Mouse (Mus musculus) midbrain, embryonic 12.5 days (tissue): ENCODE data around the gene Csad. TPM values are rescaled to one million over a fixed set of nuclear protein-coding genes. Genes with fewer than 3 reads are reported as not detected.
"Not testable (repeated sequence)": the region's sequence is repeated elsewhere in the genome, so short reads cannot be mapped to it uniquely, and the experiment has no call there.

Source experiments
- ATAC-seq: fragments of 200-750 bp; cut with Nextera tagmentation; 2 replicates; pipeline ENCODE4 v1.8.0; 2017; ENCODE audit warnings: low read depth, moderate TSS enrichment, moderate library complexity; ENCODE audit not compliant: low FRiP score
- H3K27ac ChIP-seq: fragments of 300-500 bp; sonication (generic); replicated peaks from 2 replicates; pipeline ENCODE4 v1.5.1; 2016; ENCODE audit warnings: mild to moderate bottlenecking
- H3K27me3 ChIP-seq: fragments of 300-500 bp; sonication (generic); 2 replicates; pipeline ENCODE4 v1.6.1; 2016; ENCODE audit warnings: mild to moderate bottlenecking
- H3K36me3 ChIP-seq: fragments of 300-500 bp; sonication (generic); 2 replicates; pipeline ENCODE4 v1.6.1; 2016
- H3K4me1 ChIP-seq: fragments of 300-500 bp; sonication (generic); 2 replicates; pipeline ENCODE4 v1.6.1; 2016
- H3K4me2 ChIP-seq: fragments of 300-500 bp; sonication (generic); replicated peaks from 2 replicates; pipeline ENCODE4 v1.6.1; 2016; ENCODE audit warnings: mild to moderate bottlenecking, moderate library complexity
- H3K4me3 ChIP-seq: fragments of 300-500 bp; sonication (generic); 2 replicates; pipeline ENCODE4 v1.5.1; 2016; ENCODE audit warnings: mild to moderate bottlenecking
- H3K9ac ChIP-seq: fragments of 300-500 bp; sonication (generic); replicated peaks from 2 replicates; pipeline ENCODE4 v1.6.1; 2016; ENCODE audit warnings: mild to moderate bottlenecking, moderate library complexity
- H3K9me3 ChIP-seq: fragments of 300-500 bp; sonication (generic); 2 replicates; pipeline ENCODE4 v1.6.1; 2016; ENCODE audit warnings: mild to moderate bottlenecking
- WGBS: fragments of 180-500 bp; shearing (Covaris S2); methylation state at CpG from one replicate; pipeline ENCODE4 v1.1.7; 2016; 5-methylcytosine and 5-hydroxymethylcytosine counted together
- polyA plus RNA-seq: library from polyadenylated mRNA; unstranded; fragments of >200 nt; fragmentation: Nextera tagmentation; extraction: Ambion mirVana; gene quantifications from 2 replicates; pipeline ENCODE4 v1.2.1, GENCODE M21; 2016

The Csad gene
- polyA plus RNA-seq, 1 experiment from 2014 or later = 41.0 TPM

DNA sequence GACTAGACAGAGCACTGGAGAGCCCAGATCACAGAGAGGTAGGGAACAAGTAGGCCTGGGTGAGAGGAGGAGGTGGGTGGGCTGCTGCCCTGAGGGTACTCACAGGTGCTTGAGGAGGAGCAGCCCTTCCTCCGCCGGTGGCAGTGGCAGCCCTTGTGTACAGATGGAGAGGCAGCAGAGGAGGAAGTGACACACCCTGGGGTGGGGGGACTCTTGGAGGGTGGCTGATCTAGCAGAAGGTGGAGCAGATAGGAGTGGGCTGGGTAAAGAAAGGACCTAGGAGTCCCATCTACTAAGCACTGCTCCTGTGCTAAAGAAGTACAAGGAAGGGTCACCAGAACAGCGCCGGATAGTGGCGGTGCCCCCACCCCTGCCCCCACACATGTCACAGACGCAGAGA is 27.2 kb upstream of the Csad start, which contains the start of gene Itgb7:
Gene Itgb7 (minus strand): TSS at position 197 of the 400 bp plus-strand sequence.
- Histone ChIP-seq H3K4me1 (peaks cover 15% of the 10 kb centered on the region), H3K27ac (no peak within 1 kb of the TSS), H3K27me3 (peaks cover 10% of the 10 kb centered on the region; the same call in 1 of the 2 replicates), H3K36me3 (no peaks in the 10 kb centered on the region), H3K9ac (no peak within 1 kb of the TSS), H3K4me3 (no peak within 1 kb of the TSS), H3K9me3 (no peaks in the 10 kb centered on the region), H3K4me2 (no peak within 1 kb of the TSS)
- WGBS = 60% methylated on average over 6 of the region's 6 CpGs
- ATAC-seq = no peak

DNA sequence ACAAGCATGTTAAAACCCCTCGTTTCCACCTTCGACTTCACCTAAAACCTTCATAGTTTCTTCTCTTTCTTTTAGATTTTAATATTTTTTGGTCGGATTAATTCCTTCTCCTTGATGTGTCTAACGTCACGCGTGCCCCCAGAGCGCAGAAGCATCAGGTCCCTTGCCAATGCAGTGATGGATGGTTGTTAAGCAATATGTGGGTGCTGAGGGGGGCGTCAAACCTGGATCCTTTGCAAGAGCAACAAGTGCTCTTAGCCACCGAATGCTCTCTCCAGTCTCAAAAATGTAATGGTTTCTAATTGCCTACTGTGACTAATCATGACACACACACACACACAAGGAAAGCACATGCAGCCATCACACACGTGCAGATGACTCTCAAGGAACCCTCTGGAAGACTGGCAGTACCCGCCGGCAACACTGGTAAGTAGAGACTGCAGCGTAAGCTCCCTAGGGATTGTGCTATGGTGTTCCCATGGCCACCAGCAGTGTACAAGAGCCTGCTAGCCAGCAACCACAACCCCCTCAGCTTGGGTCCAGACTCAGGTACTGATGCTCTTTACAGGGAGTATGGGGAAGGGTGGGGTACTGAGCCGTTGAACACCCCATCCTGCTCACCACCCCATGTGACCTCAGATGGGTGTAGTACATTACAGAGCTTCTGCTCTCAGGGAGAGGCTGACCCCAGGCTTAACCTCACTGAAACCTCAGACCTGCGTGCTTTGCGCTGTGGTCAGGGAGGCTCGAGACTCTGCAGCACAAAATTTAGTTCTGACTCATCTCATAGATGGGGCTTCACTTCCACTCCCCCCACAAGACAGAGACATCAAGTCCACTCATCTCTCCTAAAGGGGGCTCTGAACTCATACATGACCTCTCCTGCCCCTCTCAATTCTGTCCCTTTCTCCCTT is 26.1 kb upstream of the Csad start:
- H3K4me1 ChIP-seq = peaks cover 12% of the 10 kb centered on the region
- peaks cover 12% of the 10 kb centered on the region; the same call in 1 of the 2 replicates for H3K27me3 ChIP-seq
- WGBS = 84% methylated on average over 17 of the region's 17 CpGs
- no peak overlapping the region for H3K4me2 ChIP-seq
- H3K36me3 ChIP-seq = no peaks in the 10 kb centered on the region
- no peak overlapping the region for H3K27ac ChIP-seq
- no peak overlapping the region for H3K9ac ChIP-seq
- no peak overlapping the region for H3K4me3 ChIP-seq
- H3K9me3 ChIP-seq = no peaks in the 10 kb centered on the region
- no peak for ATAC-seq

- not testable (repeated sequence) for H3K4me2 ChIP-seq, H3K9me3 ChIP-seq, H3K36me3 ChIP-seq, H3K27ac ChIP-seq, ATAC-seq, H3K4me3 ChIP-seq, H3K4me1 ChIP-seq, H3K9ac ChIP-seq
- H3K27me3 ChIP-seq = peaks cover 40% of the 10 kb centered on the region
- 72% methylated on average over 6 of the region's 6 CpGs for WGBS
Observed at GRCm38 (mm10) chr15:102225619-102226018, 21.1 kb upstream of the Csad start.

GRCm38 (mm10) chr15:102224992-102225617 is 20.6 kb upstream of the Csad start:
- H3K27ac ChIP-seq = no peak overlapping the region
- no peak for ATAC-seq
- no peaks in the 10 kb centered on the region for H3K9me3 ChIP-seq
- peaks cover 40% of the 10 kb centered on the region for H3K27me3 ChIP-seq
- H3K4me1 ChIP-seq = peaks cover 4% of the 10 kb centered on the region; the same call in 1 of the 2 replicates
- 20% methylated on average over 21 of the region's 21 CpGs for WGBS
- H3K36me3 ChIP-seq = no peaks in the 10 kb centered on the region
- peak overlapping the region; percentile 72 for H3K4me2 ChIP-seq
- H3K4me3 ChIP-seq = peak overlapping the region; percentile 41
- no peak overlapping the region for H3K9ac ChIP-seq

- peak; percentile 65; the same call in 1 of the 2 replicates for ATAC-seq
- peak overlapping the region; percentile 54 for H3K9ac ChIP-seq
- H3K4me2 ChIP-seq = peak overlapping the region; percentile 72
- no peaks in the 10 kb centered on the region for H3K9me3 ChIP-seq
- peaks cover 40% of the 10 kb centered on the region for H3K27me3 ChIP-seq
- WGBS = 3% methylated on average over 39 of the region's 43 CpGs
- peak overlapping the region; percentile 41 for H3K4me3 ChIP-seq
- H3K27ac ChIP-seq = no peak overlapping the region
- peaks cover 4% of the 10 kb centered on the region; the same call in 1 of the 2 replicates for H3K4me1 ChIP-seq
- no peaks in the 10 kb centered on the region for H3K36me3 ChIP-seq
Observed at GRCm38 (mm10) chr15:102224186-102224991, 19.9 kb upstream of the Csad start.

- Histone ChIP-seq H3K4me2 (no peak overlapping the region), H3K4me3 (no peak overlapping the region), H3K27ac (no peak overlapping the region), H3K4me1 (peaks cover 4% of the 10 kb centered on the region; the same call in 1 of the 2 replicates), H3K9me3 (no peaks in the 10 kb centered on the region), H3K36me3 (0 out of 2 replicates have a peak, but pooled peaks cover 4% of the 10 kb centered on the region), H3K27me3 (peaks cover 40% of the 10 kb centered on the region), H3K9ac (no peak overlapping the region)
- 76% methylated on average over 10 of the region's 10 CpGs for WGBS
- no peak for ATAC-seq
Observed at GRCm38 (mm10) chr15:102222386-102222785, 17.9 kb upstream of the Csad start.

DNA sequence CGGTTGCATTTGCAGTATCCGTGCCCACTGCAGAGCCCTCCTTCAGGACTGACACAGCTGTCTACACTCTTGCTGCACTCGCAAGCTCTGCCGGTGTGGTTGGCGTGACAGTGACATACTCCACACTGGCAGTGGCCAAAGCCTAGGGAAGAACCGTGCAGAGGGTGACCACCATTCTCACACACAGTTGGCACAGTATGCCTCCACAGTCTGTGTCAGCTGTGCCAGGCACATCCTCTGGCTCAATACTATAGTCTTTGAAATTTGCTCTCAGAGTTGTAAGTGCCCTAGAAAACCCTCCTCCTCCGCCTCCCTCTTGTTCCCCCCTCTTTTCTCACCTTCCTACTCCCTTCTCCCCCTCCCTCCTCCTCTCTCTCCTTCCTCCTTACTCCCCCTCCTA is 12.8 kb upstream of the Csad start:
- ATAC-seq = no peak
- WGBS = 92% methylated on average over 7 of the region's 7 CpGs
- Histone ChIP-seq H3K4me2 (no peak overlapping the region), H3K9ac (no peak overlapping the region), H3K9me3 (no peaks in the 10 kb centered on the region), H3K27ac (no peak overlapping the region), H3K36me3 (peaks cover 45% of the 10 kb centered on the region), H3K4me3 (no peak overlapping the region), H3K4me1 (no peaks in the 10 kb centered on the region), H3K27me3 (peaks cover 5% of the 10 kb centered on the region; the same call in 1 of the 2 replicates)

- H3K36me3 ChIP-seq = peaks cover 52% of the 10 kb centered on the region
Observed at GRCm38 (mm10) chr15:102216459-102217228, 12.1 kb upstream of the Csad start.

DNA sequence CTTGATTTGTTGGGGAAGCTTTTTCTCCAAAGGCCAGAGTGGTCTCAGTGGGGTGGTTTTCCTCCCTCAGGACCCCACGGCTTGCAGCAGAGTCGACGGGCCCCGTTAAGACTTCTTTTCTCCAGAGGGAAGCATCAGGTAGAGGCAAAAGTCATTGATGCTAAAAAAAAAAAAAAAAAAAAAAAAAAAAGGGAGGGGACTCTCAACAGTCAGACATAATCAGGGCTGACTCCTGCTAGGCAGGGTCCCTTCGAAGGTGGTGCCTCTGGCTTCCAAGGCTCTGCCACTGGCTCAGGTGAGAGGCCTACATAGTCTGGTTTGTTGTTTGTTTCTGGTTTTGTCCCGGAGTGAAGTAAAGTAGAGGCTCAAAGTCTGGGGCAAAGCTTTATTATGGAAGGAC is 11.1 kb upstream of the Csad start:
- no peaks in the 10 kb centered on the region for H3K9me3 ChIP-seq
- peaks cover 59% of the 10 kb centered on the region for H3K36me3 ChIP-seq
- H3K4me1 ChIP-seq = no peaks in the 10 kb centered on the region
- no peak overlapping the region for H3K9ac ChIP-seq
- H3K27me3 ChIP-seq = no peaks in the 10 kb centered on the region
- H3K4me3 ChIP-seq = no peak overlapping the region
- 78% methylated on average over 6 of the region's 6 CpGs for WGBS
- no peak overlapping the region for H3K27ac ChIP-seq
- ATAC-seq = no peak
- no peak overlapping the region for H3K4me2 ChIP-seq

More at GRCm38 (mm10) chr15:102216459-102217228, 12.1 kb upstream of the Csad start:
- H3K9me3 ChIP-seq = no peaks in the 10 kb centered on the region
- H3K4me1 ChIP-seq = no peaks in the 10 kb centered on the region
- H3K9ac ChIP-seq = no peak overlapping the region
- whole genome bisulfite sequencing = 83% methylated on average over 16 of the region's 16 CpGs
- ATAC-seq = no peak
- no peak overlapping the region for H3K4me3 ChIP-seq
- no peak overlapping the region for H3K27ac ChIP-seq
- H3K27me3 ChIP-seq = no peaks in the 10 kb centered on the region
- H3K4me2 ChIP-seq = no peak overlapping the region

DNA sequence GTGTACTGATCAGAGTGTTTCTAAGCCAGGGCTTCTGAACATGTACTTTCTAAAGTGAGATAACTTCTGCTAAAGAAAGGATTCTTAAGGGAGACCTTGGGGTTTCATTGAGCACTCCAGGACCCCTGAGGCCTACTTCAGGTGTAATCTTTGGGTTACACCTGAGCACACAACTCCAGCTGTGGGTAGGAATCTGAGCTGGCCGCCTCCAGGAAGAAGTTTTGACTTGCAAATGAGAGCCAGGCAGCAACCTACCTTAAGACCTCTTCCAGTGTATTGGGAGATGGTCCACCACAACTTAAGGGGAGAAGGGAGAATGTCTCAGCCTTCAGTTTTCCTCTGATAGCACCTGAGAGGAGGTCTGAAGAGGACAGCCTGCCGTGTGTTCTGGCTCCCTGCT is 9.6 kb upstream of the Csad start:
- Histone ChIP-seq H3K4me3 (no peak overlapping the region), H3K4me2 (no peak overlapping the region), H3K9me3 (no peaks in the 10 kb centered on the region), H3K9ac (no peak overlapping the region), H3K27ac (no peak overlapping the region), H3K4me1 (no peaks in the 10 kb centered on the region), H3K36me3 (peaks cover 72% of the 10 kb centered on the region), H3K27me3 (no peaks in the 10 kb centered on the region)
- WGBS = 32% methylated on average over 2 of the region's 2 CpGs
- ATAC-seq = no peak

DNA sequence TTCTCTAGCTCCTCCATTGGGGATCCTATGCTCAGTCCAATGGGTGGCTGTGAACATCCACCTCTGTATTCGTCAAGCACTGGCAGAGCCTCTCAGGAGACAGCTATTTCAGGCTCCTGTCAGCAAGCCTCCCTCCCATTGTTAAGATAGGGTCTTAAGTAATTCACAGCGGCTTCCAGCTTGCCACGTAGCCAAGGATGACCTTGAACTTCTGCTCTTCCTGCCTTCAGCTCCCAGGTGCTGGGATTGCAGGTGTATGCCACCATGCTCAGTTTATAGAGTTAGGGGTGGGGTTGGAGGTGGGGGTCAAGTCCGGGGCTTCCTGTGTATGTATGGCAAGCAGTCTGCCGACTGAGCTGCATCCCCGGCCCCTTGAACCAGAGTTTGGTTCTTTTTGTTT is 7.4 kb upstream of the Csad start:
- no peak overlapping the region for H3K4me2 ChIP-seq
- H3K4me3 ChIP-seq = no peak overlapping the region
- H3K27me3 ChIP-seq = no peaks in the 10 kb centered on the region
- H3K9ac ChIP-seq = no peak overlapping the region
- WGBS = 89% methylated on average over 6 of the region's 6 CpGs
- peaks cover 10% of the 10 kb centered on the region; the same call in 1 of the 2 replicates for H3K4me1 ChIP-seq
- peaks cover 85% of the 10 kb centered on the region for H3K36me3 ChIP-seq
- no peak overlapping the region for H3K27ac ChIP-seq
- no peak for ATAC-seq
- H3K9me3 ChIP-seq = no peaks in the 10 kb centered on the region
